Mouse (Mus musculus): ENCODE results near the gene Btd. TPM values are rescaled to one million over a fixed set of nuclear protein-coding genes. Genes with fewer than 3 reads are reported as not detected.
A peak's percentile ranks its signal among the peaks of the same experiment; 100 is the strongest.

Btd gene
- polyA plus RNA-seq, 1 experiment, result 26.5 TPM

DNA sequence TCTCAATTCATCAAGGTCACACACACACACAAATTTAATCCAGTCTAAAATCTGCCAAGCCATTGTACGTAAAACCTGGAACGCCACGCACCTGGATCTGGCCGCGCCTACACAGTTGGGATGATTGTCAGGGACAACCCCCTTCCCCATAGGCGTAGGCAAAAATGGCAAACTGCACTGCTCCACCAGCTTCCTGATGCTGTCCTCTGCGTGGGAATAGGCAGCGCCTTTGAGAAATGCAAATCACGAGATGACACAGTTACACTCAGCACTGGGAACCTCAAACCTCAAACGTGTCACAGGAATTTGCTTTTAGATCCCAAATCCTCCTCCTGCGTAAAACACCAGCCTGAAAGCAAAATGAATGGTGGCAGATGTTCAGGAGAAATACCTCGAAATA is 18.1 kb upstream of the Btd start:
- Histone ChIP-seq H3K27ac (ENCODE audit: insufficient read depth, low read depth, low read length) (no peak overlapping the region), H3K4me3 (ENCODE audit: low read depth, low read length) (no peak overlapping the region), H3K36me3 (ENCODE audit: control insufficient read depth, insufficient read depth, low read length) (no peaks in the 10 kb centered on the region), H3K4me1 (ENCODE audit: control insufficient read depth, insufficient read depth, insufficient read length, low read length) (no peaks in the 10 kb centered on the region), H3K27me3 (ENCODE audit: control insufficient read depth, insufficient read depth, low read length) (no peaks in the 10 kb centered on the region)
- no peak for TF ChIP-seq POLR2A (IDR thresholded peaks at IDR 0.05; ENCODE audit: low read depth, low read length)
- no peak for TF ChIP-seq CTCF (IDR thresholded peaks at IDR 0.05; ENCODE audit: extremely low read depth, insufficient read length, insufficient replicate concordance, low read depth, low read length)
- 83% methylated on average over 12 of the region's 12 CpGs for WGBS

DNA sequence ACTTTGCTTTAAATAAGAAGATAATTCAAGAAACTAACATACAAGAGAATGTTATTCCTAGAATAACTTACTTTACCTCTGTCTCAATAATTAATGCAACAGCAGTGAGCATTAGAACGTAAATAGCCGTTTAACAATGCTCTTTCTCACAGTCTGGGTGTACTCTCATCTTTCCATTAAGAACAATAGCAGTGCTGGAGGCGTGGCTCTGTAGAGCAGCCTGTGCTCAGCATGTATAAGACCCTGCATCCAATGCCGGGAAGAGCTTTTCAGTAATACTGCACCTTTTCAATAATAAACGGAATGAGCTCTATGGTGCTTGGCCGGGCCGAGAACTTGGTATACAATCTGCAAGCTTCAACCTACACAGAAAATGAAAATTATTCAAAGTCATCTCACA is 10.2 kb upstream of the Btd start:
- no peaks in the 10 kb centered on the region for H3K4me1 ChIP-seq (ENCODE audit: control insufficient read depth, insufficient read depth, insufficient read length, low read length)
- H3K36me3 ChIP-seq (ENCODE audit: control insufficient read depth, insufficient read depth, low read length), result peaks cover 4% of the 10 kb centered on the region; the same call in 1 of the 2 replicates
- no peak overlapping the region for H3K27ac ChIP-seq (ENCODE audit: insufficient read depth, low read depth, low read length)
- H3K4me3 ChIP-seq (ENCODE audit: low read depth, low read length), result no peak overlapping the region
- H3K27me3 ChIP-seq (ENCODE audit: control insufficient read depth, insufficient read depth, low read length), result no peaks in the 10 kb centered on the region
- TF ChIP-seq POLR2A (IDR thresholded peaks at IDR 0.05; ENCODE audit: low read depth, low read length), result no peak
- no peak for TF ChIP-seq CTCF (IDR thresholded peaks at IDR 0.05; ENCODE audit: extremely low read depth, insufficient read length, insufficient replicate concordance, low read depth, low read length)
- WGBS, result 86% methylated on average over 7 of the region's 7 CpGs

DNA sequence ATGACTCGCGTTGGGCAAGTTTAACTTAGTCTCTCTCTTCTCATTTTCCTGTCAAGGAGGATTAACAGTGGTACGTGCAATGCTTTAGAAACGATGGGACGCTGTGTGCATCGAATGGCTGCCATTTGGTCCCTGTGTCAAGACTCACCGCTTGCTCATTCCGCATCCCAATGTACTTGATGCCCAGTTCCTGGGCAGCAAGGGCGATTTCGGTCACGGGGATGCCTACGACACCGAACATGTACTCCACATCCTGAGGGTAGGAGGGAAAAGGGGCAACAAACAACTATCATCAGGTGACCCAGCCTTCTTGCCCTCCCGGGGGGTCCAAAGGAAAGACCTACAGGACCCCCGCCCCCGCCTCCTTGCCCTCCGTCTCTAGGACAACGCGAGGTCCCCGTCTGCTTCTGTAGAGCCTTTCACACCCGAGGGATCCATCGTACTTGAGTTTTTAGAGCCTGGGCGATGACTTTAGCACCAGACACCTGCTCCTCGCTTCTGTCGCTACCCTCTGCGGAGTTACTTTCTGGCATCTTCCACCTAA is 410 bp upstream of the Btd start, which contains the start of gene Gm49387:
Gene Gm49387 (minus strand): TSS at position 533 of the 544 bp plus-strand sequence.
- no peaks in the 10 kb centered on the region for H3K27me3 ChIP-seq (ENCODE audit: control insufficient read depth, insufficient read depth, low read length)
- peak within 1 kb of the TSS; percentile 66 for H3K4me3 ChIP-seq (ENCODE audit: low read depth, low read length)
- no peaks in the 10 kb centered on the region for H3K36me3 ChIP-seq (ENCODE audit: control insufficient read depth, insufficient read depth, low read length)
- peak within 1 kb of the TSS; percentile 80 for H3K27ac ChIP-seq (ENCODE audit: insufficient read depth, low read depth, low read length)
- WGBS, result 3% methylated on average over 26 of the region's 26 CpGs
- no peak for TF ChIP-seq CTCF (IDR thresholded peaks at IDR 0.05; ENCODE audit: extremely low read depth, insufficient read length, insufficient replicate concordance, low read depth, low read length)
- TF ChIP-seq POLR2A (IDR thresholded peaks at IDR 0.05; ENCODE audit: low read depth, low read length), result no peak
- H3K4me1 ChIP-seq (ENCODE audit: control insufficient read depth, insufficient read depth, insufficient read length, low read length), result peaks cover 12% of the 10 kb centered on the region; the same call in 1 of the 2 replicates

DNA sequence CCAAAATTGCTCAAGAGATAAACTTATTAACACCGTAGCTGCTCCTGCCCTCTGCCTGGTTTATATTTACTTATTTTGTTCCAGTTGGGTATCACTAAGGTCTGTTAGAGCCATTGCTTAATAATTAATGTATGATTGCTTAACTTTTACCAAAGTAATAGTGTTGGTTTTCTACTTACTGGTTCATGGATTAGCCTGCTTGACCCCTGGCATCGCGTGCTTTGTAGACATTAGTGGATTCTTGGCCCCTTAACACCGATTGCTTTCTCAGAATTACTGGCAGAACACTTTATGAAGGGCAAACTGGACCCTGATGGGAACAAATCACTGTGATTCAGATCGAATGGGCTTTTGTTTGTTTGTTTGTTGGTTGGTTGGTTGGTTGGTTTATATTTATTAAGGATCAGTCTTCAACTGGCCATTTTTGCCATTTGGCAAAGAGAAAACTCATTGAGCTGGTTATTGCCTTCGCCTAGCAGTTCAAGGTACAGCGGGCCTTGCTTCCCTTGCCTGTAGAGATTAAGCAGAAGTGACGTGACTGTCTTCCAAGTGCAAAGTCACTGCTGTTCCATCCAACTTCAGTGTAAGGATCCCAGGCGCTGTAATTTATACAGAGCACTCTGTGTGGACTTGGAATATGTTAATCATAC is 803 bp downstream of the Btd start:
- H3K36me3 ChIP-seq (ENCODE audit: control insufficient read depth, insufficient read depth, low read length), result no peaks in the 10 kb centered on the region
- peaks cover 13% of the 10 kb centered on the region; the same call in 1 of the 2 replicates for H3K4me1 ChIP-seq (ENCODE audit: control insufficient read depth, insufficient read depth, insufficient read length, low read length)
- WGBS, result 28% methylated on average over 9 of the region's 9 CpGs
- H3K27me3 ChIP-seq (ENCODE audit: control insufficient read depth, insufficient read depth, low read length), result no peaks in the 10 kb centered on the region
- peak overlapping the region; percentile 80 for H3K27ac ChIP-seq (ENCODE audit: insufficient read depth, low read depth, low read length)
- H3K4me3 ChIP-seq (ENCODE audit: low read depth, low read length), result peak overlapping the region; percentile 66; the same call in 1 of the 2 replicates
- TF ChIP-seq POLR2A (IDR thresholded peaks at IDR 0.05; ENCODE audit: low read depth, low read length) (no peak), CTCF (IDR thresholded peaks at IDR 0.05; ENCODE audit: extremely low read depth, insufficient read length, insufficient replicate concordance, low read depth, low read length) (no peak)

DNA sequence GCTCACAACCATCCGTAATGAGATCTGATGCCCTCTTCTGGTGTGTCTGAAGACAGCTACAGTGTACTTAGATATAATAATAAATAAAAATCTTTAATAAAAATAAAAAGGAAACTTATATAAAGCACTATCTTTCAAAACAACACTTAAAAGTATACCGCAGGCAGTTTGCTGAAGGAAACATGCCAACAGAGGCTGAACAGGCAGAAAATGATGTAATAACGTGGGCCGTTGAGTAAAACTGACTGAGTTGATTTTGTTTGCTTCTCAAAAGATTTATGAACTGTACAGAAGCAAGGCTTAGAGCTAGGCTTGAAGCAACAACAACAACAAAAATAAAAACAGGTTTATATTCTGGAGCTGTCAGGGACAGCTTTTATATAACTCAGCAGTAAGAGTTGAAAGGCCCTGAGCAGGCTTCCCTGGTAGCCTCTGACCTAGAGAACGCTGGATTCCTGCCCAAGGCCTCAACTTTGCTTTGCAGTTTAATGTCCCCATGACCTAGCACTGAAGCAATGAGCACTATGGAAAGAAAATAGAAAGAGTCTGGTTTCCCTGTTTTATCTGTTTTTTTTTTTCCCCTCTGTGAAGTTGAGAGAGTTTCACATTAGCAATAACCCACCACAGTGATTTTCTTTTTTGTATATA is 3.5 kb downstream of the Btd start:
- peaks cover 13% of the 10 kb centered on the region; the same call in 1 of the 2 replicates for H3K4me1 ChIP-seq (ENCODE audit: control insufficient read depth, insufficient read depth, insufficient read length, low read length)
- TF ChIP-seq CTCF (IDR thresholded peaks at IDR 0.05; ENCODE audit: extremely low read depth, insufficient read length, insufficient replicate concordance, low read depth, low read length), result no peak
- 47% methylated on average over 5 of the region's 5 CpGs for WGBS
- H3K4me3 ChIP-seq (ENCODE audit: low read depth, low read length), result no peak overlapping the region
- H3K27me3 ChIP-seq (ENCODE audit: control insufficient read depth, insufficient read depth, low read length), result no peaks in the 10 kb centered on the region
- H3K27ac ChIP-seq (ENCODE audit: insufficient read depth, low read depth, low read length), result peak overlapping the region; percentile 89
- H3K36me3 ChIP-seq (ENCODE audit: control insufficient read depth, insufficient read depth, low read length), result no peaks in the 10 kb centered on the region

DNA sequence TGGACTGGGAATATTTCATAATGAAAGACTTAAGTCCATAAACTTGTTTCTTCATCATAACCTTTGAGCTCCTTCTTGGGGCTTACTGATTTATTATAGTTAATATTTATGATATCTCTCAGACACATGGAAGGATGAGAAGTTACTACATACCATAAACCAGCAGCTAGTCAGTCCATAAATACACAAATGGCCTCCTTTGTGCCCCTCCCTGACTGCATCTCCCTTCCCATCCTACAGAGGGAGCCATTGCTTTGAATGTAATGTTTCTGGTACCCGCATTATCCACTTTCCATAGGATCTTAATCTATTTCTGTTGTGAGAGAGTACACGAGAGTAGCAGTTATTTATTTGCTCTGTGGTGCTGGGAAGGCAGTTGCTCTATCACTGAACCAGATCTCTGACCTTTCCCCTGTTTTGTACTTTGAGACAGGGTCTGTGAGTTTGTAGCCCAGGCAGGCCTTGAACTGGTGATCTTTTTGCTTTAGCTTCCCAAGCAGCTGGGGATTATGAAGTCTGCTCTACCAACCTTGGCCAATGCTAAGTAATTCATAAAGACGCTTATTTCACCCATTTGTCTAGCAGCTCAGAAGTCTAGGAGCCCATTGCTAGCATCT is 4.2 kb downstream of the Btd start:
- H3K27ac ChIP-seq (ENCODE audit: insufficient read depth, low read depth, low read length), result peak overlapping the region; percentile 89
- no peaks in the 10 kb centered on the region for H3K27me3 ChIP-seq (ENCODE audit: control insufficient read depth, insufficient read depth, low read length)
- H3K4me1 ChIP-seq (ENCODE audit: control insufficient read depth, insufficient read depth, insufficient read length, low read length), result peaks cover 13% of the 10 kb centered on the region; the same call in 1 of the 2 replicates
- TF ChIP-seq CTCF (IDR thresholded peaks at IDR 0.05; ENCODE audit: extremely low read depth, insufficient read length, insufficient replicate concordance, low read depth, low read length) (no peak), POLR2A (IDR thresholded peaks at IDR 0.05; ENCODE audit: low read depth, low read length) (no peak)
- H3K4me3 ChIP-seq (ENCODE audit: low read depth, low read length), result no peak overlapping the region
- no peaks in the 10 kb centered on the region for H3K36me3 ChIP-seq (ENCODE audit: control insufficient read depth, insufficient read depth, low read length)
- WGBS, result 46% methylated on average over 3 of the region's 3 CpGs

DNA sequence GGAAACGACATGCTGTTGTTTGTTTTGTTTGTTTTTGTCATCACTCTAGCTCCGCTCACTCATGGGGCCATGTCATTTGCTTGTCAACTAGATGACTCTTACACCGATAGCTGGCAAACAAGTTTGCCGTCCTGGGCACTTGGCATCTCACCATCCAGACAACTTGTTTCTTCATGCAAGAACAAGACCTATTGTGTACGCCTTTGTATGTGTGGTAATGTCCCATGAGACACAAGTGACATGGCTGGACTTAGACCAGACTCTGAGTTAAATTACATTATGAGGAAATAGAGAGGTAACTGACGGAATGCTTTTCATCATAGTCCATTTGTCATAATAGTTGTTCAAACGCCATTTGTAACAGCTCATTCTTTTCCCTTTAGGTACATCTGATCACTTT is 5.1 kb downstream of the Btd start:
- Histone ChIP-seq H3K27ac (ENCODE audit: insufficient read depth, low read depth, low read length) (no peak overlapping the region), H3K27me3 (ENCODE audit: control insufficient read depth, insufficient read depth, low read length) (no peaks in the 10 kb centered on the region), H3K4me1 (ENCODE audit: control insufficient read depth, insufficient read depth, insufficient read length, low read length) (peaks cover 11% of the 10 kb centered on the region; the same call in 1 of the 2 replicates), H3K36me3 (ENCODE audit: control insufficient read depth, insufficient read depth, low read length) (no peaks in the 10 kb centered on the region), H3K4me3 (ENCODE audit: low read depth, low read length) (no peak overlapping the region)
- WGBS, result 89% methylated on average over 7 of the region's 7 CpGs
- no peak for TF ChIP-seq CTCF (IDR thresholded peaks at IDR 0.05; ENCODE audit: extremely low read depth, insufficient read length, insufficient replicate concordance, low read depth, low read length)
- no peak for TF ChIP-seq POLR2A (IDR thresholded peaks at IDR 0.05; ENCODE audit: low read depth, low read length)
